Mouse (Mus musculus): ENCODE data around the gene Dst.
A peak's percentile ranks its signal among the peaks of the same experiment; 100 is the strongest.

Dst gene

DNA sequence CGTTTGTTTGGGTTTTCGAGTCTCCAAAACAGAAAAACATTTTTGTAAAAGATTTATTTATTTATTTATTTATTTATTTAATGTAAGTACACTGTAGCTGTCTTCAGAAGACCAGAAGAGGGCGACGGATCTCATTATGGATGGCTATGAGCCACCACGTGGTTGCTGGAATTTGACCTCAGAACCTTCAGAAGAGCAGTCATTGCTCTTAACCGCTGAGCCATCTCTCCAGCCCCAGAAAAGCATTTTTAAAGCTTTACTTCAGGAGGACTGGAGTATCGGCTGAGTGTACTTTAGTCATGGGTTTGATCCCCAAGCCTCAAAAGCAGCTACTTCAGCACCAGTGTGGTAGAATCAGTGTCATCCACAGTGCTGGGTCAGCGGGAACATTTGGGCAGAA lies 266.9 kb downstream of the Dst start:
- no peak for DNase-seq (ENCODE audit: low spot score)

- DNase-seq (ENCODE audit: low spot score), result no peak
Measured at GRCm38 (mm10) chr1:34178022-34178727, 270.1 kb downstream of the Dst start.

DNA sequence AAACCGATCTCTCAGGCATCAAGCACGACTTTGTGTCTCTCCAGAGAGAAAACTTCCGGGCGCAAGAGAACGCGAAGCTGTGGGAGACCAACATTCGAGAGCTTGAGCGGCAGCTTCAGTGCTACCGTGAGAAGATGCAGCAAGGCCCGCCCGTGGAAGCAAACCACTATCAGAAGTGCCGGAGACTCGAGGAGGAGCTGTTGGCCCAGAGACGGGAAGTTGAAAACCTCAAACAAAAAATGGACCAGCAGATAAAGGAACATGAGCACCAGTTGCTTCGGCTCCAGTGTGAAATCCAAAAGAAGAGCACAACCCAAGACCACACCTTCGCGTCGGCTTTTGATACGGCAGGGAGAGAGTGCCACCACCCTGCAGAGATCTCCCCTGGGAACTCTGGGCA lies 271.7 kb downstream of the Dst start:
- DNase-seq (ENCODE audit: low spot score), result no peak

GRCm38 (mm10) chr1:34182406-34183249 lies 274.6 kb downstream of the Dst start:
- DNase-seq (ENCODE audit: low spot score), result peak; percentile 32

- DNase-seq (ENCODE audit: low spot score), result no peak
Measured at GRCm38 (mm10) chr1:34183250-34183926, 275.4 kb downstream of the Dst start.

DNA sequence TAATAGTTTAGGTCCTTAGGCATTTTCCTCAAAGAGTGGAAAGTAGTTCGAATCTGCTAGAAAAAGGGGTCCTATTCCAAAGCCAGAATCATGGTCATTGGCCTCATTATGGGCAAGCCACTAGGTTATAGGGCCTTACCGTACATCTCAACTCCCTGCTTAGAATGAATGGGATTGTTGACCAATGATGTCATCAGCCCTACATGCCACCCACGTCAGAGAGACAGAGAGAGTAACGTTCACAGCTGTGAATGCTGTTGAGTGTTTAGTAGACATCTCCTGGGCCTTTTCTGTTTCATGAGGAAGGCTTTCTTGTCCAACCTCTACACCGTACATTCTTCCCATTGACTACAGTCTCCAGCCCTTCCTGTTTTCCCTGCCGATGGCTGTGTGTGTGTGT lies 276.2 kb downstream of the Dst start:
- DNase-seq (ENCODE audit: low spot score), result no peak

DNA sequence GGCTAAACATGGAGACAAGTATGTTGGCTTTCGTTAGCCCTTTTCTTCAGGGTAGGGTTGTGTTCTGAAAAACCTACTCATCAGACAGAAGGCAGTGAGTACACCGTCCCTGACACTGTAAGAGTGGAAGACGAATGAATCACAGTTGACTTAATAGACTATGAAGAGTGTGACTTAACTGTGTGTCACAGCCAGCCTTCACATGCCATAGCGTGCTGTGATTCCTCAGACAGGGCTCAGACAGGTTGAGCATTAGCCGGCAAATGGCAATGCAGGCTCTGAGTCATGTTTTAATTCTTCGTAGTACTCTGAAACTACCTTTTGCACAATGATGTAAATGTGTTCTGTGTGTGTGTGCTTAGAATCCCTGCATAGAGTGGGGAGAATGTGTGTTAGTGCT lies 278.0 kb downstream of the Dst start:
- DNase-seq (ENCODE audit: low spot score), result no peak

DNA sequence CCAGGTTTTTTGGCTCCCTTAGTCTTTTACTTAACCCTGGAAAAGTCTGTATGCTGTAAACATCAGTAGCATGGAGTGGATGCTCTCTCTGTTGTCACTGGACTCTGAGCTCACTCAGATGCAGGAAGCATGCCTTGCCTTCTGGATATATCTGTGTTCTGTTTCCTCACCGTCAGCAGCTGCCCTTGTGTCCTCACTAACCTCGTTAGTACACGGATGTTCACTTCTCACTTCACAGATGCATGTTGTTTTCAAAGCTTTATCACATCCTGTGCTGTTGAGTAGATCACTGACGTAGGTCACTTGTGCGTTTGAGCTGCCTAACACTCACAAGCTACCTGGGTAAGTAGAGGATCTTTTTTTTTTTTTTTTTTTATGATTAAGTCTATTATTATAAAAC lies 279.5 kb downstream of the Dst start:
- DNase-seq (ENCODE audit: low spot score), result no peak

DNA sequence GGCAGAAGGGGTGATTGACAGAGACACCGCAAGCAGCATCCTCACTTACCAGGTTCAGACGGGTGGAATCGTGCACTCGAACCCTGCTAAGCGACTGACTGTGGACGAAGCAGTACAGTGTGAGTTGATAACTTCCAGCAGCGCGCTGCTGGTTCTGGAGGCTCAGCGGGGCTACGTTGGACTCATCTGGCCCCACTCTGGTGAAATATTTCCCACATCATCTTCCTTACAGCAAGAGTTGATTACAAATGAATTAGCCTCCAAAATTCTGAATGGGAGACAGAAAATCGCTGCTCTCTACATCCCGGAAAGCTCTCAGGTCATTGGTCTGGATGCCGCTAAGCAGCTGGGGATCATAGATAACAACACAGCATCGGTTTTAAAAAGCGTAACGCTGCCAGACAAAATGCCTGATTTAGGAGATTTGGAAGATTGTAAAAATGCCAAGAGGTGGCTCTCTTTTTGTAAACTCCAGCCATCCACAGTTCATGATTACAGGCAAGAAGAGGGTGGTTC lies 280.8 kb downstream of the Dst start:
- no peak for DNase-seq (ENCODE audit: low spot score)

DNA sequence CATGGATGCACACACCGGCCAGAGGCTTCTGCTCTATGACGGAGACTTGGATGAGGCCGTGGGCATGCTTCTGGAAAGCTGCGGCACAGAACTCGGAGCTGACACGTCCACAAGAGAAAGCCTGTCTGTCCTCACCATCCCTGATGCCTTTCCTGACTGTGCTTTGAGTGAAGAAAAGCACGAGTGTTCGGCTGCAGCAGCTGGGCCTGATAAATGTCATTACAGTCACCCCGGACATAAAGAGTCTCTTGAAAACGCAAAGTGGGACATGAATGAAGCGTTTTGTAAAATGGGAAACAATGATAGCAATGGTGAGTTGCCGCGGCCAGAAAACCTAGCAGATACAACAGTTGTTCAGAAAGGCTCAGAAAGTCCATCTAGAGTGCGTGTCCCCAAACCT lies 281.3 kb downstream of the Dst start:
- peak; percentile 72 for DNase-seq (ENCODE audit: low spot score)

DNA sequence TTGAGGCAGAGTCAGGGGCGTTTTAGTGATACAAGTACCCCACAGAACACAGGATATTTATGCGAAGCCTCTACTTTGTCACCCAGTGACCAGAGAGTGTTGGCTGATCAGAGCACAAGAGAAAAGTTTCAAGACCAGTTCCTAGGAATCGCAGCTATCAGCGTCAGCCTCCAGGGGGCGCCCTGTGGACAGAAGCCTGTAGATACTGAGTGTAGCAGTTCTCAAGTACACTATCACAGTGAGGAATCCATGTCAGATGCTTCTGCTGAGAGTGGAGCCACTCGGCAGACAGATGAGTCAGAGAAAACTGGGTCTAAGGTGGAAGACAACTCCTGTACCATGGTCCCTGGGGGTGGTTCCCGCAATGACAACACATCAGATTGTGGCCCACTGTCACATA lies 281.9 kb downstream of the Dst start:
- peak; percentile 68 for DNase-seq (ENCODE audit: low spot score)

DNA sequence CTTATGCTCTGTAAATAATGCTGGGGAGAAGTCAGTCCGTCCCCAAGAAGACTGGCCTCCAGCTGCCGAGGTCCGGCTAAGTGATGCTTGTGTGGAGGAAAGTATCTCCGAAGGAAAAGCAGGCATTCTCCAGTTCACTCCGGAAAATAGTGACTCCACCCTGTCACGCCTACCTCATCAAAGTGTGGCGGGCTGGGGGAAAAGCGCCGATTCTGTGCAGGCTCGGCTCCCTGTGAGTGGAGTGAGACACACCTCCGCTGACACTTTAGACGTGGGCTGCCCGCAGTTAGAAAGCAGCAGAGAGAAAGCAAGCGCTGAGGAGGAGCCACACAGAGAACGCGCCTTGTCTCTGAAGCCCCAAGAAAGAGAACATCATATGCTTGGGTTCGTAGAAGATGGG lies 284.1 kb downstream of the Dst start:
- DNase-seq (ENCODE audit: low spot score), result no peak

DNA sequence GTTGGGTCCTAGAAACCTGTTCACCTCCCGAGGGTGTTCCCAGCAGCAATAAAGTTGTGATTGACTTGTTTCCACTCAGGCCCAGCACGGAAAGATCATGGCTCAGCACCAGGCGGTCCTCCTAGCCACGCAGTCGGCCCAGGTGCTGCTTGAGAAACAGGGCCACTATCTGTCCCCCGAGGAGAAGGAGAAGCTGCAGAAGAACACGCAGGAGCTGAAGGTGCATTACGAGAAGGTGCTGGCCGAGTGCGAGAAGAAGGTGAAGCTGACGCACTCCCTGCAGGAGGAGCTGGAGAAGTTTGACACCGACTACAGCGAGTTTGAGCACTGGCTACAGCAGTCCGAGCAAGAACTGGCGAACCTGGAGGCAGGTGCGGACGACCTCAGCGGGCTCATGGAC lies 292.8 kb downstream of the Dst start:
- DNase-seq (ENCODE audit: low spot score), result no peak

DNA sequence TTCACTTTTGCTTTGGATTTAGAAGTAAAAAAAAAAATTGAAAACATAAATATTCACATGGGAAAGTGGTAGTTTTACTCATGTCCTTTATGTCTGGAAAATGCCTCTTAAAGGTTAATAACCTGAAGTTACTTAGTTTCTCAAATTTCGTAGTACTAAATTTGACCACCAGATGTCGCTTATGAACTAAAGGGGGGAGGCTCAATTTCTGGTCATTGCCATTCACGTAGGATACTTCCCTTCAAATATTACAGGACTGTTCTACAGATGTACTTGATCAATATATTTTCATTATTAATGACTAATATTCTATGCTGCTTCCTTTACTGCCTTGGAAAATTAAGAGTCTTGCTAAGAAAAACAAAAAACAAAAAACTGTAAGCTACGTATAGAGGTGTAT lies 293.5 kb downstream of the Dst start:
- no peak for DNase-seq (ENCODE audit: low spot score)

DNA sequence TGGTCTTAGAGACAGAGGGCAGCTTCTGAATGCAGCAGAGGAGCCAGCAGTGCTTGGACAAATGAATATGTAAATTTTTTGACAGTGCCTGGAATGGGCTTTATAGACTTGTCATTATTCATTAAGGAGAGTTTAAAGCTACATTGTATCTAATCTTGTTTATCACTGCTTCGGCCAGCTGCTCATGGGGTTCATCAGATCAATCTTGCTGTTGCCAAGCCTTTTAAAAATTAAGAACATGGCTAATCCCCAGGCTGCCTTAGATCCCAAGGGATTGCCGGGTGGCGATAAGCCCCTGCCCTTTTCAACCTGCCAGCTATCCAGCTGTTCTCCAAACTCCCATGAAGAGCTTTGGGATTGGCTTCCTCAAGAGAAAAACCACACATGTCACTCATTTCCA lies 303.7 kb downstream of the Dst start:
- no peak for DNase-seq (ENCODE audit: low spot score)

DNA sequence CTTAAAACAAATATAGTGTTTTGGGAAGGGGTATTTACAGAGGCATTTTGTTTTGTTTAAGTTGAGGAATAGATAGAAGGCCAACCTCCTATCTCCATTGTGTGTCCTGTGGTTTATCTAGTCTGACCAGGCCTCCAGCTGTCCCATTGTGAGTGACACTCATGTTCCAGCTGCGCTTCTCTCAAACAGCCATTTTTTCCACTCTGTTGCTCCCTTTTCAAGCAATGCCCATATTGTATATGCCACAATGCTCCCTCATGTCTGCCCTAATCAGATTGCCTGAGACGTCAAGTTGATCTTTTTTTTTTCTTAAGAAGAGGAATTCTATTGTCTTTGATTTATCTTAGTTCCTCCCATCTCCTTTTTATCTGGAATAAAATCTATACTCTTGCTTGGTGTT lies 308.4 kb downstream of the Dst start:
- DNase-seq (ENCODE audit: low spot score), result no peak

- peak; percentile 71 for DNase-seq (ENCODE audit: low spot score)
Measured at GRCm38 (mm10) chr1:34218323-34218722, 310.3 kb downstream of the Dst start.

DNA sequence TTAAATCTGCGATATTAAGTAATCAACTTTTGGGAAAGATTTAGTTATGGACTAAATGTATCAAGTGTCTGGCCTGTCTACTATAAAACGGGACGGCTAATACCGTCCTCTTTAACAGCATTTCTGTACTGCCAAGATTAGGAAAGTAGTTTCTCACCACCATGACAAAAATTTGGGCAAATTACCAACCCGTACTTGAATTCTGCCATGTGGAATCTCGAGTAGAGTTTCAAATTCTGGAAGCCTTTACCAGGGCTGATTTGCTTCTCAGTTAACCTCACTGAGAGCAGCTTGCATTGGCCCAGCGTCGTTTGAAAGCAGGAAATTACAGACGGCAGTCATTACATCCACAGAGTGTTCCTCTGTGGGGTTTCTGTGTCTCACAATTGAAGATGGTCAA lies 310.8 kb downstream of the Dst start:
- no peak for DNase-seq (ENCODE audit: low spot score)

- no peak for DNase-seq (ENCODE audit: low spot score)
Measured at GRCm38 (mm10) chr1:34220094-34220601, 312.1 kb downstream of the Dst start.

- DNase-seq (ENCODE audit: low spot score), result no peak
Measured at GRCm38 (mm10) chr1:34223866-34224265, 315.8 kb downstream of the Dst start.

DNA sequence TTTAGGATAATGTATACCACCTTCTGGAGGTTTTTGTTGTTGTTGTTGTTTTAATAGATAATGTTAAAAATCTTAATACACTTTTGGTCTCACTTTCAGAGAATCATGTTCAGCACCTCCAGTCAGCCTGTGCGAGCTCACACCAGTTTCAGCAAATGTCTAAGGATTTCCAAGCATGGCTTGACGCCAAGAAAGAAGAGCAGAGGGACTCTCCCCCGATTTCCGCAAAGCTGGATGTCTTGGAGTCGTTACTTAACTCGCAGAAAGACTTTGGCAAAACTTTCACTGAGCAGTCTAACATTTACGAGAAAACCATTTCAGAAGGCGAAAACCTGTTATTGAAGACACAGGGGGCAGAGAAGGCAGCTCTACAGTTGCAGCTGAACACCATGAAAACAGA lies 319.7 kb downstream of the Dst start:
- no peak for DNase-seq (ENCODE audit: low spot score)

DNA sequence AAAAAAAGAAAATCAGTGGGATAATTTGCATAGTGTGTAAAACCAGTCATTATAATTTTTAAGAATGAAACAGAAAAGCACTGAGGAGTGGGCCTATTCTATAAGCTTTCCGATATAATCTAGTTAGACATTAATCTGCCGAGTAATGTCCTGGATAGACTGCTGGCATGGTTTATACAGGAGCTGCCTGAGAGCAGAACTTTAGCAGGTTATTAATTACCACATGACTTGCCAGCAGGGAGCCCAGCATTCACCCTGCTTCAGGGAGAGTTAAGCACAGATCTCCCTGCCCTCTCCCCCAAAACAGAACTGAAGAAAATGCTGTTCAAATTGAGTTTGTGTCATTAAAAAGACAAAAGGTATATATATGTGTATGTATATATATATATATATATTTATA lies 323.0 kb downstream of the Dst start:
- DNase-seq (ENCODE audit: low spot score), result no peak

- peak; percentile 26 for DNase-seq (ENCODE audit: low spot score)
Measured at GRCm38 (mm10) chr1:34236254-34236723, 328.3 kb downstream of the Dst start.
